In the genomic region with DNA sequence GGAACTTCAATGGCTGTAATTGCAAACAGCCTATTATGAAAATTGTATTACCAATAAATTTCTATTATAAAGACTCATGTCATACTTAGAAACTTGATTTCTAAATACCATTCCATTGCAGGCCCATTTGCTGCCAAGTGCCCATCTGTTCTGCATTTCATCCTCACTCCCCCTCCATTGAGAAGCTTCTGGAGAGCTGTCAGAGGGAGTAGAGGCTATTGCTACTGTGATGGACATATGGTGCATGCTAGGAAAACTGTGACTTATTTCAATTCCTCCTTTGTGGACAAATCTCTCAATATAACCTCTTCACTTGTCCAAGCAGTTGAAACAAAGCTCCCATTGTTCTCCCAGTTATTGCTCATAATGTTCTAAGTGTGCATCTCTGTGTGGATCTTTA, we compare ENCODE assay signal across 11 mouse cellular contexts. TPM values are rescaled to one million over a fixed set of nuclear protein-coding genes. Genes with fewer than 3 reads are reported as not detected.
A peak's percentile ranks its signal among the peaks of the same experiment; 100 is the strongest.
DNase-seq lines count a peak whose midpoint lies in the region; ATAC-seq and TF ChIP-seq lines count a peak whose summit lies in the region.
"Had no signal": no experiment of that assay in that cellular context is flagged by ENCODE, and none has a peak within 500 bp of the region (broad histone marks: within the 10 kb centered on the region; RNA-seq: fewer than 3 reads in every experiment).

No protein-coding gene starts in this region.

- no peak overlapping the region for H3K4me3 ChIP-seq in heart, embryonic 12.5 days
- H3K4me3 ChIP-seq in forebrain, postnatal 0 days (ENCODE audit: low read depth, low read length) = no peak overlapping the region
- H3K4me3 ChIP-seq: hindbrain, embryonic 12.5 days; left cerebral cortex, adult 2 months had no signal

- no peaks in the 10 kb centered on the region for H3K9me3 ChIP-seq in heart, embryonic 12.5 days (replicated peaks)
- H3K9me3 ChIP-seq in forebrain, postnatal 0 days (ENCODE audit: low read length) = no peaks in the 10 kb centered on the region
- H3K9me3 ChIP-seq: hindbrain, embryonic 12.5 days had no signal

- no peaks in the 10 kb centered on the region for H3K27me3 ChIP-seq in heart, embryonic 12.5 days (replicated peaks)
- no peaks in the 10 kb centered on the region for H3K27me3 ChIP-seq in forebrain, postnatal 0 days (ENCODE audit: insufficient read depth, low read length)
- H3K27me3 ChIP-seq: hindbrain, embryonic 12.5 days had no signal

- no peak for TF ChIP-seq CTCF in forebrain, postnatal 0 days (IDR thresholded peaks at IDR 0.05; ENCODE audit: low read depth)

- H3K36me3 ChIP-seq in heart, embryonic 12.5 days = peaks cover 5% of the 10 kb centered on the region
- peaks cover 4% of the 10 kb centered on the region; the same call in 1 of the 2 replicates for H3K36me3 ChIP-seq in forebrain, postnatal 0 days (ENCODE audit: insufficient read depth)
- H3K36me3 ChIP-seq: hindbrain, embryonic 12.5 days had no signal

- H3K4me1 ChIP-seq in heart, embryonic 12.5 days (replicated peaks) = no peaks in the 10 kb centered on the region
- H3K4me1 ChIP-seq in forebrain, postnatal 0 days (ENCODE audit: insufficient read depth) = no peaks in the 10 kb centered on the region
- H3K4me1 ChIP-seq: hindbrain, embryonic 12.5 days had no signal

- no peak overlapping the region for H3K27ac ChIP-seq in heart, embryonic 12.5 days (ENCODE audit: poor library complexity, severe bottlenecking)
- H3K27ac ChIP-seq in forebrain, postnatal 0 days (ENCODE audit: low read depth, low read length) = no peak overlapping the region
- H3K27ac ChIP-seq: hindbrain, embryonic 12.5 days; left cerebral cortex, adult 2 months had no signal

- DNase-seq in heart, postnatal 4 days = peak; percentile 24
- DNase-seq in right cerebral cortex, adult 2 months (ENCODE audit: low spot score in 2 of 2) = peak; percentile 13
- DNase-seq in right cerebral cortex, postnatal 25 days = no peak
- DNase-seq in forebrain, postnatal 0 days = peak; percentile 52
- DNase-seq in B cell, adult 2 months = no peak
- DNase-seq in adrenal gland, postnatal 10 days = no peak
- DNase-seq: heart, adult 18-20 months had no signal

- H3K9ac ChIP-seq in heart, embryonic 12.5 days = no peak overlapping the region
- no peak overlapping the region for H3K9ac ChIP-seq in forebrain, postnatal 0 days
- H3K9ac ChIP-seq: hindbrain, embryonic 12.5 days had no signal

- H3K4me2 ChIP-seq in heart, embryonic 12.5 days = no peak overlapping the region
- no peak overlapping the region for H3K4me2 ChIP-seq in forebrain, postnatal 0 days (ENCODE audit: low read depth)
- H3K4me2 ChIP-seq: hindbrain, embryonic 12.5 days had no signal

- no peak for ATAC-seq in heart, embryonic 12.5 days (ENCODE audit: insufficient number of reproducible peaks, low FRiP score)
- peak; percentile 56; the same call in 1 of the 2 replicates for ATAC-seq in forebrain, postnatal 0 days
- ATAC-seq in inflammation-experienced regulatory T-cells, adult 6 months = no peak

RNA-seq across cellular contexts. Expression of gene Scfd2, which starts 19.9 kb away (rescaled TPM):
- total RNA-seq in heart, postnatal 4 days (2021) = 10 to 100 TPM in 1 of 2 experiments, 1 to 10 TPM in 1; 9.9 to 11.9 TPM
- 13.6 and 17.2 TPM in 2 replicates for polyA plus RNA-seq in heart, embryonic 12.5 days (2016; fragmentation: Nextera tagmentation; extraction: Ambion mirVana)
- 23.9 and 29.1 TPM in 2 replicates for total RNA-seq in forebrain, postnatal 0 days (2014; rRNA removed)
- 20.5 and 23.8 TPM in 2 replicates for polyA plus RNA-seq in forebrain, postnatal 0 days (2015; fragmentation: Nextera tagmentation; extraction: Ambion mirVana)
- total RNA-seq in adrenal gland, postnatal 10 days (2021) = 10 to 100 TPM; 16.5 to 19.9 TPM
- 10 to 100 TPM; 15.8 to 17.1 (median 16.3) TPM for polyA plus RNA-seq in inflammation-experienced regulatory T-cells, adult 6 months (2017; shearing (Covaris generic))

RNA-seq across cellular contexts. Expression of gene Fip1l1, which starts 23.6 kb away (rescaled TPM):
- total RNA-seq in heart, postnatal 4 days (2021) = 10 to 100 TPM; 49.0 to 56.2 TPM
- 84.8 and 86.4 TPM in 2 replicates for polyA plus RNA-seq in heart, embryonic 12.5 days (2016; fragmentation: Nextera tagmentation; extraction: Ambion mirVana)
- total RNA-seq in forebrain, postnatal 0 days (2014; rRNA removed) = 53.7 and 67.8 TPM in 2 replicates
- polyA plus RNA-seq in forebrain, postnatal 0 days (2015; fragmentation: Nextera tagmentation; extraction: Ambion mirVana) = 54.1 and 62.1 TPM in 2 replicates
- 10 to 100 TPM; 51.4 to 56.7 TPM for total RNA-seq in adrenal gland, postnatal 10 days (2021)
- polyA plus RNA-seq in inflammation-experienced regulatory T-cells, adult 6 months (2017; shearing (Covaris generic)) = 10 to 100 TPM; 82.8 to 94.6 (median 84.7) TPM

Comparison
In these comparisons a context has a peak if more than half of its experiments do, and no peak if none do; other contexts are left out.
1. DNase-seq: peak in heart, postnatal 4 days (single experiment), right cerebral cortex, adult 2 months (2 of 2) and forebrain, postnatal 0 days (single experiment); none in right cerebral cortex, postnatal 25 days (single experiment), B cell, adult 2 months (0 of 2) and adrenal gland, postnatal 10 days (single experiment).